Mouse (Mus musculus) hindbrain, postnatal 0 days (tissue): ENCODE results near the gene Pms1. TPM values are rescaled to one million over a fixed set of nuclear protein-coding genes. Genes with fewer than 3 reads are reported as not detected.

ENCODE experiments used
- ATAC-seq: fragments of 200-750 bp; cut with Nextera tagmentation; 2 replicates; pipeline ENCODE4 v1.8.0; 2017; ENCODE audit warnings: mild to moderate bottlenecking, moderate TSS enrichment, moderate library complexity
- DNase-seq: peaks from one replicate; pipeline ENCODE4 v3.0.0-alpha.2; 2015; ENCODE audit warnings: low spot score
- H3K27ac ChIP-seq: fragments of 300-500 bp; sonication (generic); 2 replicates; pipeline ENCODE4 v1.5.1; 2014; ENCODE audit warnings: mild to moderate bottlenecking
- H3K27me3 ChIP-seq: fragments of 300-500 bp; sonication (generic); 2 replicates; pipeline ENCODE4 v1.6.1; 2014; ENCODE audit warnings: low read length, mixed read lengths; ENCODE audit not compliant: insufficient read depth
- H3K36me3 ChIP-seq: fragments of 300-500 bp; sonication (generic); 2 replicates; pipeline ENCODE4 v1.6.1; 2014; ENCODE audit warnings: low read length, mixed read lengths; ENCODE audit not compliant: insufficient read depth
- H3K4me1 ChIP-seq: fragments of 300-500 bp; sonication (generic); 2 replicates; pipeline ENCODE4 v1.6.1; 2014; ENCODE audit warnings: antibody characterized with exemption, low read length, mixed read lengths; ENCODE audit not compliant: insufficient read depth
- H3K4me2 ChIP-seq: fragments of 300-500 bp; sonication (generic); 2 replicates; pipeline ENCODE4 v1.6.1; 2014; ENCODE audit warnings: low read depth, mild to moderate bottlenecking, low read length, moderate library complexity, mixed read lengths
- H3K4me3 ChIP-seq: fragments of 300-500 bp; sonication (generic); 2 replicates; pipeline ENCODE4 v1.5.1; 2014; ENCODE audit warnings: low read length
- H3K9ac ChIP-seq: fragments of 300-500 bp; sonication (generic); replicated peaks from 2 replicates; pipeline ENCODE4 v1.6.1; 2014; ENCODE audit warnings: mild to moderate bottlenecking, low read length, moderate library complexity, mixed read lengths
- H3K9me3 ChIP-seq: fragments of 300-500 bp; sonication (generic); 2 replicates; pipeline ENCODE4 v1.6.1; 2016; ENCODE audit warnings: low read length, mixed read lengths
- CTCF ChIP-seq: IDR thresholded peaks from 2 replicates; pipeline ENCODE4 v1.5.1; 2016; ENCODE audit warnings: antibody characterized with exemption, control low read depth, low read depth
- WGBS: fragments of 180-500 bp; shearing (Covaris S2); extraction: QIAGEN DNeasy Blood & Tissue Kit; methylation state at CpG from one replicate; pipeline ENCODE4 v1.1.7; 2014; 5-methylcytosine and 5-hydroxymethylcytosine counted together
- polyA plus RNA-seq: library from polyadenylated mRNA; unstranded; fragments of >200 nt; fragmentation: Nextera tagmentation; extraction: Ambion mirVana; gene quantifications from 2 replicates; pipeline ENCODE4 v1.2.1, GENCODE M21; 2015
- total RNA-seq: library from RNA; depleted of rRNA; stranded (reverse); fragments of >200 nt; gene quantifications from 2 replicates; pipeline ENCODE4 v1.2.3, GENCODE M21; 2014

Gene Pms1
- total and polyA plus RNA-seq, 2 experiments from 2014 or later = 4.4 to 7.3 TPM

- no peak overlapping the region for H3K27ac ChIP-seq
- DNase-seq (no peak), ATAC-seq (no peak)
- no peak overlapping the region for H3K4me3 ChIP-seq
- H3K9ac ChIP-seq = no peak overlapping the region
- no peaks in the 10 kb centered on the region for H3K9me3 ChIP-seq
- no peaks in the 10 kb centered on the region for H3K27me3 ChIP-seq
- no peak overlapping the region for H3K4me2 ChIP-seq
- TF ChIP-seq CTCF = no peak
- H3K36me3 ChIP-seq = no peaks in the 10 kb centered on the region
- no peaks in the 10 kb centered on the region for H3K4me1 ChIP-seq
- 89% methylated on average over 2 of the region's 2 CpGs for WGBS
These were observed 92.9 kb downstream of the Pms1 start for GRCm38 (mm10) chr1:53203902-53204301.

- DNase-seq (no peak), ATAC-seq (no peak)
- Histone ChIP-seq H3K4me1 (no peaks in the 10 kb centered on the region), H3K36me3 (no peaks in the 10 kb centered on the region), H3K9ac (no peak overlapping the region), H3K4me3 (no peak overlapping the region), H3K27me3 (no peaks in the 10 kb centered on the region), H3K27ac (no peak overlapping the region), H3K9me3 (no peaks in the 10 kb centered on the region), H3K4me2 (no peak overlapping the region)
- WGBS = 76% methylated on average over 2 of the region's 2 CpGs
- TF ChIP-seq CTCF = no peak
These were observed 95.1 kb downstream of the Pms1 start for GRCm38 (mm10) chr1:53201630-53202199.

GRCm38 (mm10) chr1:53194536-53194935, 102.3 kb downstream of the Pms1 start:
- Histone ChIP-seq H3K4me1 (no peaks in the 10 kb centered on the region), H3K9me3 (no peaks in the 10 kb centered on the region), H3K9ac (no peak overlapping the region), H3K27me3 (no peaks in the 10 kb centered on the region), H3K36me3 (no peaks in the 10 kb centered on the region), H3K27ac (no peak overlapping the region), H3K4me2 (no peak overlapping the region), H3K4me3 (no peak overlapping the region)
- WGBS = 94% methylated on average over 3 of the region's 3 CpGs
- no peak for DNase-seq
- no peak for TF ChIP-seq CTCF
- no peak for ATAC-seq

GRCm38 (mm10) chr1:53191234-53191633, 105.6 kb downstream of the Pms1 start:
- no peaks in the 10 kb centered on the region for H3K9me3 ChIP-seq
- no peak for ATAC-seq
- H3K27me3 ChIP-seq = no peaks in the 10 kb centered on the region
- DNase-seq = no peak
- H3K36me3 ChIP-seq = no peaks in the 10 kb centered on the region
- 66% methylated on average over 3 of the region's 3 CpGs for WGBS
- no peaks in the 10 kb centered on the region for H3K4me1 ChIP-seq
- H3K4me2 ChIP-seq = no peak overlapping the region
- H3K9ac ChIP-seq = no peak overlapping the region
- no peak for TF ChIP-seq CTCF
- H3K4me3 ChIP-seq = no peak overlapping the region
- no peak overlapping the region for H3K27ac ChIP-seq

- ATAC-seq (no peak), DNase-seq (no peak)
- no peaks in the 10 kb centered on the region for H3K4me1 ChIP-seq
- no peaks in the 10 kb centered on the region for H3K27me3 ChIP-seq
- no peak overlapping the region for H3K27ac ChIP-seq
- 71% methylated on average over 3 of the region's 3 CpGs for WGBS
- no peaks in the 10 kb centered on the region for H3K9me3 ChIP-seq
- no peaks in the 10 kb centered on the region for H3K36me3 ChIP-seq
- H3K4me2 ChIP-seq = no peak overlapping the region
- no peak overlapping the region for H3K4me3 ChIP-seq
- no peak overlapping the region for H3K9ac ChIP-seq
- no peak for TF ChIP-seq CTCF
These were observed 107.2 kb downstream of the Pms1 start for GRCm38 (mm10) chr1:53189620-53190019.

GRCm38 (mm10) chr1:53187536-53187935, 109.3 kb downstream of the Pms1 start, which contains the start of gene 1700019A02Rik:
Gene 1700019A02Rik (minus strand): TSS chr1:53187636.
- Histone ChIP-seq H3K9me3 (no peaks in the 10 kb centered on the region), H3K27me3 (no peaks in the 10 kb centered on the region), H3K36me3 (no peaks in the 10 kb centered on the region), H3K9ac (no peak within 1 kb of the TSS), H3K4me2 (no peak within 1 kb of the TSS), H3K4me3 (no peak within 1 kb of the TSS), H3K4me1 (no peaks in the 10 kb centered on the region), H3K27ac (no peak within 1 kb of the TSS)
- ATAC-seq = 0 out of 2 replicates have a peak, but pooled peaks have one; percentile 21
- TF ChIP-seq CTCF = no peak
- DNase-seq = no peak
- WGBS = 97% methylated on average over 8 of the region's 8 CpGs

GRCm38 (mm10) chr1:53186301-53186700, 110.5 kb downstream of the Pms1 start:
- H3K27ac ChIP-seq = no peak overlapping the region
- ATAC-seq (no peak), DNase-seq (no peak)
- H3K9ac ChIP-seq = no peak overlapping the region
- H3K4me3 ChIP-seq = no peak overlapping the region
- no peak for TF ChIP-seq CTCF
- no peaks in the 10 kb centered on the region for H3K4me1 ChIP-seq
- H3K4me2 ChIP-seq = no peak overlapping the region
- H3K27me3 ChIP-seq = no peaks in the 10 kb centered on the region
- H3K36me3 ChIP-seq = no peaks in the 10 kb centered on the region
- WGBS = 79% methylated on average over 3 of the region's 3 CpGs
- no peaks in the 10 kb centered on the region for H3K9me3 ChIP-seq
